Comparison of ENCODE assay signal across 39 mouse cellular contexts in the genomic region with DNA sequence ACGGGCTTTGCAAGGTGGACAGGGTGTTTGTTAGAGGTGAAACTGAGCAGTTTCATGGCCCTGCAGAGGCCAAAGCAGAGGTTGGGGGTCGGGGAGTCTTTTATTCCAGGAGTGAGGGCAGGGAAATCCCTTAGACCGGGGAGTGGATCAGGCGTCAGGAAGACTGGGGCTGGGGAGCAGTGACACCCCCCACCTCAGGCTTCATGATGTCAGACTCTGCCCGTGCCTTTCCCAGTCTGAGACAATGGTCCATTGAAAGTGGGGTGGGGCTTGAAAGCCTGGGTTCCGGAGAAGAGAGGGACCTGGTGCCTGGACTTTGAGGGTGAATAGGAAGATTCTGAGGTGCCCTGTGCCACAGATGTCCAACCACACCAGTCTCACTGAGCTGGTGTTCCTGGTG. TPM values are rescaled to one million over a fixed set of nuclear protein-coding genes. Genes with fewer than 3 reads are reported as not detected.
DNase-seq lines count a peak whose midpoint lies in the region; ATAC-seq and TF ChIP-seq lines count a peak whose summit lies in the region.
"Had no signal": no experiment of that assay in that cellular context is flagged by ENCODE, and none has a peak within 500 bp of the region (broad histone marks: within the 10 kb centered on the region; RNA-seq: fewer than 3 reads in every experiment).

No protein-coding gene starts in this region.

- WGBS in stomach, embryonic 16.5 days: 23% methylated on average over 6 of the region's 6 CpGs
- WGBS in stomach, postnatal 0 days: 26% methylated on average over 6 of the region's 6 CpGs

- intact Hi-C loops in heart, postnatal 14 days (cut with DNase I): no loop called here
- intact Hi-C loops in left cerebral cortex, postnatal 25 days (cut with DNase I): no loop called here

- DNase-seq in heart, adult 11 months: peak; percentile 73
- DNase-seq in heart, postnatal 14 days: no peak
- DNase-seq in left cerebral cortex, adult 11 months (ENCODE audit: low spot score): peak; percentile 40
- no peak for DNase-seq in left cerebral cortex, postnatal 25 days (ENCODE audit: low spot score in 2 of 2)
- no peak for DNase-seq in stomach, postnatal 0 days (ENCODE audit: low spot score)
- peak; percentile 27 for DNase-seq in telencephalon, adult 2 months (ENCODE audit: low read depth, low spot score)
- DNase-seq in natural killer cell, adult 2 months (ENCODE audit: low spot score in 2 of 2): no peak
- DNase-seq: adrenal gland, adult 2 months; adrenal gland, postnatal 36 days; cerebellum, adult 11-12 months; cerebellum, postnatal 14 days; gastrocnemius, postnatal 25 days; heart, adult 2 months; kidney, adult 2 months; kidney, postnatal 36 days; lung, embryonic 14.5 days; retina, postnatal 1 day; right cerebral cortex, postnatal 25 days; spleen, adult 18-20 months; thymus, postnatal 4 days had no signal

- 0 out of 2 replicates have a peak, but pooled peaks have one; percentile 38 for ATAC-seq in stomach, embryonic 16.5 days (ENCODE audit: insufficient read depth, low FRiP score)
- no peak for ATAC-seq in stomach, postnatal 0 days (ENCODE audit: low FRiP score, low TSS enrichment)
- ATAC-seq: activated CD4-positive, CD25-positive, alpha-beta regulatory T cell, adult 4 months; CD4-positive, CD25-positive, alpha-beta regulatory T cell, adult 4 months; forebrain, embryonic 13.5 days; hindbrain, postnatal 0 days had no signal

- no peak overlapping the region for H3K9ac ChIP-seq in stomach, embryonic 16.5 days (ENCODE audit: low read length)
- H3K9ac ChIP-seq in stomach, postnatal 0 days (ENCODE audit: low read length): no peak overlapping the region
- H3K9ac ChIP-seq: forebrain, embryonic 13.5 days; intestine, embryonic 15.5 days; limb, embryonic 12.5 days; liver, embryonic 15.5 days; lung, embryonic 14.5 days; midbrain, embryonic 12.5 days; neural tube, embryonic 15.5 days had no signal

- no peaks in the 10 kb centered on the region for H3K4me1 ChIP-seq in stomach, embryonic 16.5 days (ENCODE audit: control insufficient read depth, insufficient read depth, low read length)
- no peaks in the 10 kb centered on the region for H3K4me1 ChIP-seq in stomach, postnatal 0 days (replicated peaks; ENCODE audit: control insufficient read depth, insufficient read depth)
- H3K4me1 ChIP-seq: forebrain, embryonic 13.5 days; liver, embryonic 15.5 days; midbrain, embryonic 12.5 days; neural tube, embryonic 15.5 days had no signal

- H3K36me3 ChIP-seq in stomach, embryonic 16.5 days (ENCODE audit: control insufficient read depth, insufficient read depth, low read length): no peaks in the 10 kb centered on the region
- H3K36me3 ChIP-seq in stomach, postnatal 0 days (ENCODE audit: control insufficient read depth, insufficient read depth, low read length): no peaks in the 10 kb centered on the region
- H3K36me3 ChIP-seq: intestine, embryonic 15.5 days; limb, embryonic 12.5 days; liver, embryonic 15.5 days; midbrain, embryonic 12.5 days; neural tube, embryonic 15.5 days had no signal

- no peak overlapping the region for H3K4me3 ChIP-seq in stomach, embryonic 16.5 days (replicated peaks; ENCODE audit: low read length)
- no peak overlapping the region for H3K4me3 ChIP-seq in stomach, postnatal 0 days (ENCODE audit: low read depth, low read length)
- H3K4me3 ChIP-seq: forebrain, embryonic 13.5 days; heart, adult 2 months; intestine, embryonic 15.5 days; limb, embryonic 12.5 days; liver, embryonic 15.5 days; megakaryocyte, embryonic 14.5 days; midbrain, embryonic 12.5 days; neural tube, embryonic 15.5 days had no signal

- no peak for TF ChIP-seq CTCF in stomach, postnatal 0 days (IDR thresholded peaks at IDR 0.05; ENCODE audit: low read depth)

- no peak overlapping the region for H3K4me2 ChIP-seq in stomach, embryonic 16.5 days (ENCODE audit: low read depth, low read length)
- H3K4me2 ChIP-seq in stomach, postnatal 0 days (replicated peaks; ENCODE audit: low read depth): no peak overlapping the region
- H3K4me2 ChIP-seq: forebrain, embryonic 13.5 days; intestine, embryonic 15.5 days; limb, embryonic 12.5 days; liver, embryonic 15.5 days; lung, embryonic 14.5 days; midbrain, embryonic 12.5 days; neural tube, embryonic 15.5 days had no signal

- H3K27me3 ChIP-seq in stomach, embryonic 16.5 days (ENCODE audit: control insufficient read depth, insufficient read depth, low read length): no peaks in the 10 kb centered on the region
- H3K27me3 ChIP-seq in stomach, postnatal 0 days (ENCODE audit: control insufficient read depth, insufficient read depth, low read length): no peaks in the 10 kb centered on the region
- H3K27me3 ChIP-seq: forebrain, embryonic 13.5 days; intestine, embryonic 15.5 days; liver, embryonic 15.5 days; midbrain, embryonic 12.5 days; neural tube, embryonic 15.5 days had no signal

- TF ChIP-seq EP300 in stomach, postnatal 0 days (optimal IDR thresholded peaks at IDR 0.05): no peak

- H3K27ac ChIP-seq in stomach, embryonic 16.5 days (ENCODE audit: low read length): no peak overlapping the region
- no peak overlapping the region for H3K27ac ChIP-seq in stomach, postnatal 0 days (replicated peaks)
- H3K27ac ChIP-seq: forebrain, embryonic 13.5 days; heart, adult 2 months; hindbrain, postnatal 0 days; intestine, embryonic 15.5 days; limb, embryonic 12.5 days; liver, embryonic 15.5 days; midbrain, embryonic 12.5 days; neural tube, embryonic 15.5 days had no signal

- no peaks in the 10 kb centered on the region for H3K9me3 ChIP-seq in stomach, embryonic 16.5 days (replicated peaks; ENCODE audit: control insufficient read depth, low read length)
- no peaks in the 10 kb centered on the region for H3K9me3 ChIP-seq in stomach, postnatal 0 days (ENCODE audit: control insufficient read depth, low read length)
- H3K9me3 ChIP-seq: forebrain, embryonic 13.5 days; intestine, embryonic 15.5 days; limb, embryonic 12.5 days; liver, embryonic 15.5 days; megakaryocyte, embryonic 14.5 days; midbrain, embryonic 12.5 days; neural tube, embryonic 15.5 days had no signal

RNA-seq across cellular contexts. Expression of gene Mag, which starts 2.0 kb away (rescaled TPM):
- under 1 TPM; 0.15 to 0.22 TPM for total RNA-seq in heart, postnatal 14 days (2021)
- total RNA-seq in left cerebral cortex, postnatal 25 days (2021): 100 to 1,000 TPM; 152 to 176 TPM
- 0.35 and 0.45 TPM in 2 replicates for polyA plus RNA-seq in stomach, embryonic 16.5 days (2015; fragmentation: Nextera tagmentation; extraction: Ambion mirVana)
- polyA plus RNA-seq in stomach, postnatal 0 days (2015; fragmentation: Nextera tagmentation; extraction: Ambion mirVana): 0.33 and 0.36 TPM in 2 replicates
- total RNA-seq: heart, adult 2 months had no signal
- polyA plus RNA-seq: activated CD4-positive, CD25-positive, alpha-beta regulatory T cell, adult 4 months; CD4-positive, CD25-positive, alpha-beta regulatory T cell, adult 4 months; heart, embryonic 14.5 days had no signal

RNA-seq across cellular contexts. Expression of gene Hamp2, which starts 7.8 kb away (rescaled TPM):
- 1 to 10 TPM; 1.9 to 5.4 TPM for total RNA-seq in heart, postnatal 14 days (2021)
- total RNA-seq in left cerebral cortex, postnatal 25 days (2021): not detected
- polyA plus RNA-seq in stomach, embryonic 16.5 days (2015; fragmentation: Nextera tagmentation; extraction: Ambion mirVana): not detected in 2 replicates
- 0.52 and 0.54 TPM in 2 replicates for polyA plus RNA-seq in stomach, postnatal 0 days (2015; fragmentation: Nextera tagmentation; extraction: Ambion mirVana)
- total RNA-seq: gastrocnemius, adult 18-20 months; gastrocnemius, postnatal 25 days; hindbrain, postnatal 0 days; left cerebral cortex, postnatal 10 days; monocyte, adult 5-6 weeks had no signal
- polyA plus RNA-seq: activated CD4-positive, CD25-positive, alpha-beta regulatory T cell, adult 4 months; CD4-positive, CD25-positive, alpha-beta regulatory T cell, adult 4 months; embryonic facial prominence, embryonic 11.5 days; forebrain, embryonic 13.5 days; heart, embryonic 14.5 days; hindbrain, embryonic 11.5 days; hindbrain, postnatal 0 days; intestine, embryonic 15.5 days; kidney, adult 2 months; kidney, embryonic 16.5 days; limb, embryonic 12.5 days; liver, embryonic 15.5 days; lung, embryonic 14.5 days; midbrain, embryonic 12.5 days; neural tube, embryonic 15.5 days had no signal

RNA-seq across cellular contexts. Expression of gene Hamp, which starts 27.1 kb away (rescaled TPM):
- 10 to 100 TPM in 1 of 2 experiments, 1 to 10 TPM in 1; 5.1 to 28.3 TPM for total RNA-seq in heart, postnatal 14 days (2021)
- not detected for total RNA-seq in left cerebral cortex, postnatal 25 days (2021)
- polyA plus RNA-seq in stomach, embryonic 16.5 days (2015; fragmentation: Nextera tagmentation; extraction: Ambion mirVana): 0.90 and 1.1 TPM in 2 replicates
- polyA plus RNA-seq in stomach, postnatal 0 days (2015; fragmentation: Nextera tagmentation; extraction: Ambion mirVana): 0.45 and 1.6 TPM in 2 replicates
- total RNA-seq: gastrocnemius, postnatal 25 days; hindbrain, postnatal 0 days; left cerebral cortex, postnatal 10 days; monocyte, adult 5-6 weeks had no signal
- polyA plus RNA-seq: activated CD4-positive, CD25-positive, alpha-beta regulatory T cell, adult 4 months; CD4-positive, CD25-positive, alpha-beta regulatory T cell, adult 4 months; embryonic facial prominence, embryonic 11.5 days; forebrain, embryonic 13.5 days; heart, embryonic 14.5 days; hindbrain, embryonic 11.5 days; hindbrain, postnatal 0 days; kidney, adult 2 months; kidney, embryonic 16.5 days; limb, embryonic 12.5 days; lung, embryonic 14.5 days; midbrain, embryonic 12.5 days; neural tube, embryonic 15.5 days; testis, adult 2 months had no signal

RNA-seq across cellular contexts. Expression of gene Cd22, which starts 36.6 kb away (rescaled TPM):
- under 1 TPM; 0.39 to 0.43 TPM for total RNA-seq in heart, postnatal 14 days (2021)
- total RNA-seq in left cerebral cortex, postnatal 25 days (2021): not detected
- 0.08 and 0.29 TPM in 2 replicates for polyA plus RNA-seq in stomach, embryonic 16.5 days (2015; fragmentation: Nextera tagmentation; extraction: Ambion mirVana)
- 0.05 and 0.07 TPM in 2 replicates for polyA plus RNA-seq in stomach, postnatal 0 days (2015; fragmentation: Nextera tagmentation; extraction: Ambion mirVana)
- total RNA-seq: gastrocnemius, adult 18-20 months had no signal
- polyA plus RNA-seq: embryonic facial prominence, embryonic 11.5 days; forebrain, embryonic 13.5 days; heart, embryonic 14.5 days; hindbrain, embryonic 11.5 days; midbrain, embryonic 12.5 days had no signal

RNA-seq across cellular contexts. Expression of gene Usf2, which starts 39.9 kb away (rescaled TPM):
- total RNA-seq in heart, postnatal 14 days (2021): 100 to 1,000 TPM in 1 of 2 experiments, 10 to 100 TPM in 1; 90.2 to 103 TPM
- 100 to 1,000 TPM; 139 to 144 TPM for total RNA-seq in left cerebral cortex, postnatal 25 days (2021)
- 12.8 and 16.0 TPM in 2 replicates for polyA plus RNA-seq in stomach, embryonic 16.5 days (2015; fragmentation: Nextera tagmentation; extraction: Ambion mirVana)
- polyA plus RNA-seq in stomach, postnatal 0 days (2015; fragmentation: Nextera tagmentation; extraction: Ambion mirVana): 12.0 and 14.2 TPM in 2 replicates

Comparison
In these comparisons a context has a peak if more than half of its experiments do, and no peak if none do; other contexts are left out.
1. DNase-seq: peak in heart, adult 11 months (single experiment), left cerebral cortex, adult 11 months (single experiment) and telencephalon, adult 2 months (single experiment); none in heart, postnatal 14 days (0 of 2), left cerebral cortex, postnatal 25 days (0 of 2), stomach, postnatal 0 days (single experiment) and natural killer cell, adult 2 months (0 of 2).
2. RNA of gene Mag, which starts 2.0 kb away (total RNA-seq): 152 to 176 TPM in left cerebral cortex, postnatal 25 days; 0.15 to 0.22 TPM in heart, postnatal 14 days; every median in the first group is over 100 times any median in the second.
3. RNA of gene Hamp, which starts 27.1 kb away (total RNA-seq): 5.1 to 28.3 TPM in heart, postnatal 14 days; not detected in left cerebral cortex, postnatal 25 days; every median in the first group is over 4 times any median in the second.